Mouse (Mus musculus) heart, postnatal 25 days (tissue): ENCODE measurements around the gene Ufsp1. TPM values are rescaled to one million over a fixed set of nuclear protein-coding genes. Genes with fewer than 3 reads are reported as not detected.

Source experiments
- DNase-seq: peaks from one replicate; pipeline ENCODE4 v3.0.0; 2022; ENCODE audit warnings: low spot score
- intact Hi-C: fragments of 180-260 bp; cut with DNase I; formaldehyde crosslinking; loops from one replicate; pipeline ENCODE4 v1.15.1; 2025
- total RNA-seq, 2 experiments: library from RNA; stranded (reverse); gene quantifications; 2 replicates each; pipeline ENCODE4 v1.2.3; 2021

Ufsp1 gene
- total RNA-seq, 2 experiments from 2014 or later: 8.3 to 8.7 TPM

DNA sequence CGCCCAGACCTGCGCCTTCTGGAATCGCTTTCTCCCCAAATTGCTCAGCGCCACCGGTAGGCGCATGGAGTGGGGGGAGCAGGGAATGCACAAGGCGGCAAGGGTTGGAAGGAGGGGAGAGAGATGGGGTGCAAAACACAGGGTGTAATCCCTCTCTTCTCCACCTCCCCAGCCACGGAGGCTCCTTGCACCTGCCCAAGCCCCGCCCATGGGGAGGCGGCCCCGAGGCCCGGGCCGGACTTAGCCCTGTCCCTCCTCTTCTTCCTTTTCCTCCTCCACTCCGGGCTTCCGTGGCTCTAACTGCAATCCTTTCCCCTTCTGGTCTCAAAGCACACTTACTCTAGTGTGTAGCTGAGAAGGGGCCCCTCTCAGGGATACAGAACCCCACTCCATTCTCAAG lies 1.1 kb upstream of the Ufsp1 start:
- intact Hi-C loops: loop anchor here (5.0 kb wide), 1 partner anchor 209 kb away; the partner anchor contains the start of gene Pop7
- DNase-seq: peak; percentile 61

DNA sequence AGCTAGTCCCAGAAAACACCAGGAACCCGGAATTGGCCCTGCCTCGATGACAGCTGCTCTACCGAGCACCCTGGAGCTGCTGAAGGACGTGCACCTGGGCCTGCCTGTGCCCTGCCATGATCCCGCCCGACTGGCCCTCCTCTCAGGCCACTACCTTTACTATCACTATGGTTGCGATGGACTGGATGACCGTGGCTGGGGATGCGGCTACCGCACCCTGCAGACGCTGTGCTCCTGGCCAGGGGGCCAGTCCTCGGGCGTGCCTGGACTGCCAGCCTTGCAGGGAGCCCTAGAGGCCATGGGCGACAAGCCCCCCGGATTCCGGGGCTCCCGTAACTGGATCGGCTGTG lies 290 bp downstream of the Ufsp1 start:
- intact Hi-C loops: loop anchor here (5.0 kb wide), 1 partner anchor 208 kb away; the partner anchor contains the start of gene Pop7
- no peak for DNase-seq

DNA sequence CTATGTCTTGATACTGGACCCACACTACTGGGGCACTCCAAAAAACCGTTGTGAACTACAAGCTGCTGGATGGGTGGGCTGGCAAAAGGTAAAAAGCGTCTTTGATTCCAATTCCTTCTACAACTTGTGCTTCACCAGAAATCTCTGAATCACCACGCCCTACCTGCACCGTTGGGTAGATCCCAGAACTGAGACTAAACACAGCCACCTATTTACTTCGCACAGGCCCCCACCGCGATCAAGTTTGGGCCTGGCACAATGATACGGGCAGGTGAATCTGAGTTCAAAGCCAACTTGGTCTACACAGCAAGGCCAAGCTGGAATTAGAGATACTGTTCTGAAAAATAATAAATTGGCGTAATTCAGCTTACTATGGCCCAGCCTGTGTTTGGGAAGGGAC lies 867 bp downstream of the Ufsp1 start:
- intact Hi-C loops: no loop called here
- DNase-seq: no peak

DNA sequence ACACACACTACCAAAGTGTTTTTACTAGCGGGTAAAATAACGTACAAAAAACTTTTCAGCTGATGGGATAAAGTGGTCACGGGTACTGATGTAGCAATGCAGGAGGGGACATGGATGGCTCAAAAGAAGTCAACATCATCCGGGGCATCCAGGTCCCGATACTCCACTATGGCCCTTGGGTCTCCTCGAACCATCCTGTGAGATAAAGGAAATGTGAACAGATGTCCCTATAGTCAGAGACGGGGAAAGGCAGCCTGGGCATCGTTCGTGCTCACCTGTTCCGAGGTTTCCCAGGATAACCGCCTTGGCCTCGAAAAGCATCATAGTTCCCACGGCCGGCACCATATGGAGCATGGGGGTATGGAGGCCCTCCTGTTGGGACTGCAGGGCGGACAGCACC lies 1.3 kb downstream of the Ufsp1 start:
- DNase-seq: no peak
- intact Hi-C loops: no loop called here

DNA sequence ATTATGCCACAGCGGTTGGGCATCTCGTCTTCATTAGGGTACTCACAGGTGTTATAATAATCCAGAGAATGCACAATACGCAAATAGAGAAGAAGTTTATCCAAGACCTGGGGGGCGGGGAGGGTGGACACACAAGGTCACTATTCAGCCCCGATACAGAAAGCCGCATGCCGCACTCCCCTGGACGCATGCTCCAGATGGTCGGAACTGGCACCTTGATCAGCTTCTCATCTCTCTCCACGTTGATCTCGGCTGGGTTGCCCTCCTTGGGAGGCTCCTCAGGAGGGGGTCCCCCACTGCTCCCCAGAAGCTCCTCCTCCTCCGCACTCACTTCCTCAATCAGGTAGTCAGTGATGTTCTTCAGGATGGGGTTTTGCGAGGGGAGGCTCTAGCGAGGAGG lies 2.7 kb downstream of the Ufsp1 start:
- intact Hi-C loops: no loop called here

DNA sequence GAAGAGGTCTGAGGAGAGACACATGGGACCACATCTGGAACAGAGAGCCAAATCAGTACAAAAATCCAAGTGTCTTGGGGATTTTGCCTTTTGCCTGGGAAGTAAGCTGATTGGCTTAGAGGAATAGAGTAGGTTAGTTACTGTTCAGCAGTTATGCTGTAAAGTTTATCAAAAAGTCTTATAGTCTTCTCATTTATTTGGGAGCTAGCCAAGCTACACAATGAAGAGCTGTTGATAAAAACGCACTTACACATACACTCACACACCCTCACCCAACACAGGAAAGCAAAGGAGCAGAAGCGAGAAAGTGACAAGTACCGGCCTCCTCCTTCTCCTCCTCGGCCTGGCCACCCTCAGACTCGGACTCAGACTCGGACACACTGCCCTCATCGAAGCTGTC lies 4.8 kb downstream of the Ufsp1 start:
- intact Hi-C loops: no loop called here

More for the DNA sequence above, 2.7 kb downstream of the Ufsp1 start:
- no peak for DNase-seq

DNA sequence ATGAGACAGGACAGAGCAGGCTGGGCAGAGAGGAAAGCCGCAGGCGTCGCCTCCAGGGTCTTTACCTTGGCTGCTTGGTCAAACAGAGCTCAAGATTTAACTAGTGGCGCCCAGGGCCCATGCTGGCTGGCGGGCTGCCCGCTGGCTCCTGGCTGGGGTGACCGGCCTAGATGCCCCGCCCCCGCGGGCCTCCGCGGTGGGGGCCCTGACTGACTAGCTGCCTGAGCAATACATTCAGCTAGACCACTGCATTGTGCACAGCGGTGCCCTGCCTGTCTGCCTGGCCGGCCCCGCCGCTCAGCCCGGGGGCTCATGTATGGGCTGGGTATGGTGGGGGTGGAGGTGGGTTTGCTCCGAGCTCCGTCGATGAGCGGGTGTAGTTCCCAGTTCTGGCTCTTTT lies 6.8 kb downstream of the Ufsp1 start:
- intact Hi-C loops: no loop called here

More for the DNA sequence above, 4.8 kb downstream of the Ufsp1 start:
- DNase-seq: no peak

DNA sequence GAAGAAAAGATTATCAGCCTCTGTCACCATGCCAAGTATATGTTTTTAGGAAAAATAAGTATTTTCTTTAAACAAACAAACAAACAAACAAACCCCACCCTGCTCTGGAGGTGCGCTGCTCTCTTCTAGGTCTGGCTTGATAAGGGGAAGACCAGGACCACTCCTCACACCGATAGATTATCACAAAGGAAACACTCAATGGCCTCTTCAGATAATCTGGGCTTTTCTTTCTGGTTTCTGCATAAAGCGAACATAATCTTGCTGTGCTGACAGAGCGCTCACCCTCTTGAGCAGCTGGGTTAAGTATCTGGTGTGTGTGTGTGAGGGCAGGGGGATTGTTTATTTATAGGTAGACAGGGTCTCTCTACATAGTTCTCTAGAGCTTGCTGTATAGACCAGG lies 9.2 kb downstream of the Ufsp1 start:
- intact Hi-C loops: no loop called here
- DNase-seq: no peak

More for the DNA sequence above, 6.8 kb downstream of the Ufsp1 start:
- DNase-seq: no peak

DNA sequence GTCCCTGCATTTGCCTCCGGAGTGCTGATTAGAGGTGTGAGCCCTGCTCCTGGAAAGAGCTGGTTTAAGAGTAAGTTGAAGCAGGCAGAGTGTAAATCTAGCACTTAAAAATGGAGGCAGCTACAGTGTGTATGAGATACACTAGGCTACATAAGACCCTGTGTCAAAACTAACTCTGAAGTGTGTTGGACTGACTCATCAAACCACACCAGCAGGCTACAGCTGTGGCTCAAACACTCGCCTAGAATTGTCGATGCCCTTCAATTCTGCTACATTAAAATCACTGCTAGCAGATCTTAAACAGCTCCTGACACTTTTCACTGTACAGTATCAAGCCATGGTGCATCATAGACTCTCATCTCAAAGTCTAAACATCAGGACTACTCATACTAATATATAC lies 9.7 kb downstream of the Ufsp1 start:
- DNase-seq: no peak
- intact Hi-C loops: no loop called here

DNA sequence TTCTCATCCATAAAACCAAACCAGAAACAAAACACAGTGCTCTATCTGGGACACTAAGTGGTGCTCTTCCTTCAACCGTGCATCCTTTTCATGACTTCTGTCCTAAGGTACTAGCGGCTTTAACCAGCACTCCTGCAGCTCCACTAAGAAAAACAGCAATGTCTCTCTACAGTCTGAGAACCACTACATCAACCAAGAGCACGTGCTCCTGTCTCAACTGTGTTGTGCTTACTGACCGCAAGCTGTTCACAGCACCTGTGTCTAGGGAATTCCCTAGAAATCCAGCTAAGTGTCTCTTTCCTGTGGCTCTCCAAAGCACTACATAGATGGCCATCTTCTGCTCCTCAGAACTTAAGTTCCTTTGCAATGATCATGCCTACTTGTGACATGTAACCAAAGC lies 10.4 kb downstream of the Ufsp1 start:
- intact Hi-C loops: no loop called here
- no peak for DNase-seq

DNA sequence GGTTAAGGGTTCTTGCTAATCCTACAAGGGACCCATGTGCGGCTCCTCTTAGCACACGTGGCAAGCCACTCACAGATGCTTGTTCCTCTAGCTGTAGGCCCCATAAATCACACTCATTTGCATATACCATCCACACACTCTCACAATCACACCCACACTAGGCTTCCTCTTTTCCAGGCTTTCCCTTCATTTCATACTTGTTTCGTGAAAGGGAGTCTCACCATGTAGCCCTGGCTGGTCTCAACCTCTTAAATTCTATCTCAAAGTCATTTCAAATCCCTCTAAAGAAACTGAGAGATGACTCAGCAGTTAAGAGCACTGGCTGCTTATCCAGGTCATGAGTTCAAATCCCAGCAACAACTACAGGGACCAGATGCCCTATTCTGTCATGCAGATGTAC lies 11.4 kb downstream of the Ufsp1 start:
- DNase-seq: no peak
- intact Hi-C loops: no loop called here

DNA sequence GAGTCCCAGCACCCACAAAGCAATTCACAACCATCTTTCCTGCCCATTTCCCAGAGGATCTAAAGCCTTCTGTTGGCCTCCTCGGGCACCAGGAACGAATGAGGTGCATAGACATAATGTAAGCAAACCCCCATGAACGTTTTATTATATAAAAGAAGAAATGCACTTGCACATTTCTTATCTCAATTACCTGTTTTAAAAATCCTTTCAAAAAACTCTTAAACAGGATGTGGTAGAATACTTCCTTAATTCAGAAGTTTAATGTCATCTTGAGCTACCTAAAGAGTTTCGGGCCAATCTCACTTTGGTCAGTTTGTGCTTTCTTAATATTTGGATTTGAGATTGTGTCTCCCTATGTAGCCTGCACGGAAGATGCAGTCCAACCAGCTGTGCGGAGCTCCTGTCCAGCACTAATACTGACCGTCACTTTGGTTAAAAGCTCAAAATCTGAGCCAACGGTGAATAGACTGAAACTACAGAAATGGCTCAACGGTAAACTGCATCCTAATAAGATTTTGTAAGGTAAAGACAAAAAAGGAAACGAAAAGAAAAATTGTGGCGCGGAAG lies 12.1 kb downstream of the Ufsp1 start:
- intact Hi-C loops: no loop called here
- DNase-seq: no peak

DNA sequence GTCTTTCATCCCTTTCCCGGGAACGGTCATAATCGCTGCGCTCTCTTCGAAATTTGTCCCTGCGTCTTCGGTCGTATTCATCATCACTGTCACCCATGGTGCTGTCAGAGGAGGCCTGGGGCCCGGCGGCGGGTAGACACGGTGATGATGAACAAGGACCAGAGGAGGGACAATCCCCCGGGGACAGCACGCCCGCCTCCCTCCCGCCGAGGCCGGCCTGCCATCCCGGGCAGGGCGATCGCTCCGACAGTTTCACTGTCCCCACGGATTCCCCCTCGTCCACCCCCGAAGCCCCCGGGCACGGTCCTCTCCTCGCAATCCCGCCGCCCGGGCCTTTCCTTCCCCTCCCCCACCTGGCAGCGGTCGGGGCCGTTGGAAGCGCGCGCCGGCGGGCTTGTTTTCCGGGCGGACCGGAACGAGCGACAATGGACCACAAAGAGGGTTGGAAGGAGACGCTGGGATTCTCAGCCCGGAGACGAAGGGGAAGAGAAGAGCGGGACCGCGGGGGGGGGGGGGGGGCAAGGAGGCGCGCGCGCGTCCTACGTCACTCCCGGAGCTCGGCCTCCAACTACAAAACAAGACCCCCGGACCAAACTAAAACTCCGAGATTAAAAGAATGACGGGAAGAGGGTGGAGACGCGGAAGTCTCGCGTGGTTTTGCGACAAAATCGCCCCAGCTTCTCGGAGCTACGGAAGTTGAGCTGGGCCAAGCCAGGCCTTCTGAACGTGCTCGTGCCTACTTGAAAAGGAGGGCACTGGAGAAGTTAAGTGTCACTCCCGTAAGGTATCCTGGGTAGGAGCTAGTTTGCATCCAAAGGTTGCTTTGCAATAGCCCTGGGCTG lies 12.9 kb downstream of the Ufsp1 start, which contains the start of gene Srrt:
Gene Srrt, minus strand, starts transcription at position 604 of the 842 bp plus-strand sequence.
- DNase-seq: peak; percentile 83
- intact Hi-C loops: no loop called here

DNA sequence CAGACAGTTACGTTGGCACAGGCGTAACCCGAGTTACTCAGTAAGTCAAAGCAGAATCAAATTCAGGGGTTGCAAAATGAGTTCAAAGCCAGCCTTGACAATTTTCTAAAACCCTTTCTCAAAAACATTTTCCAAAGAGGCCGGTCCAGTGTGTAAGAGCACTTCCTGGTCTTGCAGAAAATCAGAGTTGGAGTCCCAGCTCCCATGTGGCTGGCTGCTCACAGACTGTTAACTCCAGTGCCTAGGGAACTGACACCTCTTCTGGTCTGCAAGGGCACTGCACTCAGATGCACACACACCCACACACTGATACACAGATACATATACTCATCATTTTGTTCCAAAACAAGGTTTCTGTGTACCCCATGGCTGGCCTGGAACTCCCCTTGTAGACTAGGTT lies 13.9 kb downstream of the Ufsp1 start:
- DNase-seq: no peak
- intact Hi-C loops: no loop called here

DNA sequence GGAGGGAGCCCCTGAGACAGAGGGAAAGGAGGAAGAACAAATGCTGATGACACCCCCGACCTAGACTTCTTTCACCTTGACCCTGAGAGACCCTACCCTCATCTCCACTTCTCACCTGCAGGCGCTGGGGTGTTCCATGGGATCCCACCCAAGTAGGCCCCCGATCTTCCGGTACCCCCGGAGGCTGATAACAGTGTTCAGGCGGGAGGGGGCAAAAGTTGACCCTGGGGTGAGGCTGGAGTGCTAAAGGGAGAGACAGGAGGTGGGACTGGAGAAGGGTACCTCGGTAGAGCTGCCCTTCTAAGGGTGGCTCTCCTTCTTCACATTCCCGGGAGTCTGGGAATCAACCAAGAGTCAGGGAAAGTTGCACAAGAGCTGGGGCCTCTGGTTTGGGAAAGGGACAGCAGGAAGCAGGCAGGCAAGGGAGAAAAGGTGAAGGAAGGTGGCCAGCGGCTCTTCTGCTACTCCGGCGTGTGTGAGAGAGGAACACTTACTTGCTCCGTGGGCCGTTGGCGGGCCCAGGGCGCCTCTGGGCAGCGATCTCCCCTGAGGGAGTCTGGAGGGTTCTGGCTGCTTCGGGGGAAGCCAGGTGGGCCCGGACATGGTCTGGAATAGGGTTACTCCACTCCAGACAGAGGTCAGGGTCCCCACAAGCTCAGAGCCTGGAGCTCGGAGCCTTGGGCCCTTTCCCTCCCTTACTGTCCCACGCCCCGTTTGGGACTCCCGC lies 19.2 kb downstream of the Ufsp1 start:
- intact Hi-C loops: no loop called here
- DNase-seq: no peak

DNA sequence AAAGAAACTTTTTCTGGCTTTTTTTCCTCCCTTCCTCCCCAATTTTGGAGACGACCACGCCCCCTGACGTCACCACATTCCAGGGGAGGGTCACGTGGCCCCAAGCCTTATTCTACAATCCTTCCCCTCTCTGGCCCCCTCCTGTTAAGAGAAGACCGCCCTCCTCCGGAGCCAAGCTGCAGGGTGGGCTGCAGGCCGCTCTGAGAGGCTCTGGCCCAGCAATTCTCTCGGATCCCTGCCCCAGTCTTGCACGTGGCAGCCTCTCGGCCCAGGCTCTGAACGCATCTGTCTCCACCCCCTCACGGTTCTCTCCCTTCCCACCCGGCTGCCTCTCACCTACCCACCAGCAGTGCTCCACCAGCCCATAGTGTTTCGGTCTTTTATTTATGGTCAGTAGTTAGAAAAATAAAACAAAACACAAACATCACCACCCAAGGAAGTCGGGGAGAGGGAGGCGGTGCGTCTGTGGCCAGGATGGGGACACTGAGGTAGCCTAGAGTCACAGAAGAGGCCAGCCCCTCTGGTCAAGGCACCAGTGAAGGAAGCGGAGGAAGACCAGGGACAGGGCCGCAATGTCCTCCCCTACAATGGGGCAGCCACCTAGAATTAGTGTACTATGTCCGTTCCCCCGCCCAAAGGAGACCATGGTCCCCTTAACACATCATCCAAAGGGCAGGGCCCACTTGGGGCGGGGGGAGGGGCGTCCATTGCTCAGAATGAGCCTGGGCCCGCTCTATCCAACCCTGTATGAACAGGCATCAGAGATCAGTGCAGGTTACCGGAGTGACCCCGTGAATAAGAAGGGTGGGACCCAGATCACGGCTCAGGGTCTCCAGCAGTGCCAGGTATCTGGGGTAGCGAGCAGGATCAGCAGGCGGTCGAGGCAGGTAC lies 20.0 kb downstream of the Ufsp1 start, which contains the start of gene Trip6:
Gene Trip6, minus strand, starts transcription at position 212 of the 891 bp plus-strand sequence.
- intact Hi-C loops: no loop called here
- DNase-seq: peak; percentile 83

DNA sequence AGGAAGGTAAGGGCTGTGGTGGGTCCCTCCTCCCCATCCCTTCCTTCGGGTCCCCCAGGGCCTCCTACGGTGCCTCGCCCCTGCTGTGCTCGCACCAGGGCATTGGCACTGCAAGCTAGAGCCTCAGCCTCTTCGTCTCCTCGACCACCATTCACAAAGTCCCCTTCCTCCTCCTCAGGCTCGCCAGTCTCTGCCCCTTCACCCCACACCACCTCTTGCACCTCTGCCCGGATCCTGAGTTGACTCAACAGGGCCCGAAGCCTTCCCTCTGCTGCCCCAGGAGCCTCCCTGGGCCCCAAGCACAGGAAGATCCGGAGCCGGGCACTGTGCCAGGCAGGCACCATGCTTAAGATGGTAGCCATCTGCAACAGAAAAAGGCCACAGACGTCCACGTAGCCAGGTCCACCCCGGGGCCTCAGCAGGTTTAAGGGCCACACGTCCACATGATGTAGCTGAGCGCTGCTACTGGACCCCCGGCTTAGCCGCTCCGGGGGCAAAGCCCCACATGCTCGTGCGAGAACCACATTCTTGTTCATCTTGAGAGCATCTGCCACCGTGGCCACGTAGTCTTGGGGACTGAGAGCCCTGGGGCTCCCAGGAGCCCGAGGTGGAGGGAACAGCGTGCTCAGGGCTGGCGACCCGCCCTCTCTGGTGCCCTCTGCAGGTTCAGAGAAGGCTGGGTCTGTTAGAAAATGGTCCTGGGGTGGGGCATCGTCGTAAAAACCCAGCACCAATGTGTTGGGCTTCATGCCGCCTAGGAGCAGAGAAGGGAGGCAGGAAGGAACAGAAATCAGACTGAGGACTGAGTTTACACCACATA lies 20.9 kb downstream of the Ufsp1 start:
- intact Hi-C loops: no loop called here
- no peak for DNase-seq

DNA sequence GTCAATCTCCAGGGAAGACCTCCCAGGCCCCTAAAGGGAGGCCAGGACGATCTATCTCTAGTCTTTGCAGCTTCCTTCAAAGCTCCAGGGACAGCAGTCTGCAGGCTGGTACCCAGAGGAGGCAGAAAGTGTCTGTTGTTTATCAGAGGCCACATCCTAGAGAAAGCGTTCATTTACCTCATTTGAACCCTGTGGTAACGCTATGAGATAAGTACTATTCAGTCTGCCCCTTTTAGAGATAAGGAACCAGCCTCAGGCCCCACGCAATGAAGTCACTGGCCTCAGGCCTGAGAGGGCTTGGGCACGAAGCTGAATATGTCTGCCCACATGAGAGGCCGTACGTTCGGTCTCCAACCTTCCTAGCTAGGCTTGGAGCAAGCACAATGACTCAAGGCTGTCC lies 22.9 kb downstream of the Ufsp1 start:
- intact Hi-C loops: no loop called here
- no peak for DNase-seq

DNA sequence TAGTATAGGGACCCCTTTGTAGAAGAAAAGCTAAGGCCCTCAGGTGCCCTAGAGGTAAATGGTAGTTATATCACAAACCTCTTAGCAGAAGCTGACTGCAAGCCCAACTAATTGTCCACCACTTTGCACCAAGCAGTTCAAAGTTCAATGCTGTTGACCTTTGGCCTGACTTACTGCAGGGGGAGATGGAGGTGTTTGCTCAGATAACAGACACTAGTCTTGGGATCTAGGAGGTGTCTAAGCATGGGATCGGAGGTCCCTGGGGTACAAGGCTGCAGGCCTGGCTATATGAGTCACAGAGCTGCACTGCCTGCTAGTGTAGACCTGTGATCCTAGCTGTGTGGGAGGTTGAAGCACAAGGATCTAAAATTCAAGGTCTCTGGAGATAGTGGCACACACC lies 24.1 kb downstream of the Ufsp1 start:
- intact Hi-C loops: no loop called here
- no peak for DNase-seq
